Mouse (Mus musculus) forebrain, embryonic 11.5 days (tissue): ENCODE results near the gene Atic. TPM values are rescaled to one million over a fixed set of nuclear protein-coding genes. Genes with fewer than 3 reads are reported as not detected.

Source experiments
- ATAC-seq: fragments of 200-750 bp; cut with Nextera tagmentation; replicated peaks from 2 replicates; pipeline ENCODE4 v1.8.0; 2017; ENCODE audit warnings: moderate TSS enrichment; ENCODE audit not compliant: low FRiP score
- DNase-seq: peaks from one replicate; pipeline ENCODE4 v3.0.0-alpha.2; 2017; ENCODE audit warnings: low spot score
- H3K27ac ChIP-seq: fragments of 300-500 bp; sonication (generic); 2 replicates; pipeline ENCODE4 v1.5.1; 2014; ENCODE audit warnings: low read depth, low read length
- H3K27me3 ChIP-seq: fragments of 300-500 bp; sonication (generic); 2 replicates; pipeline ENCODE4 v1.6.1; 2014; ENCODE audit warnings: mild to moderate bottlenecking, low read length, mixed read lengths; ENCODE audit not compliant: control insufficient read depth, insufficient read depth
- H3K36me3 ChIP-seq: fragments of 300-500 bp; sonication (generic); 2 replicates; pipeline ENCODE4 v1.6.1; 2014; ENCODE audit warnings: mild to moderate bottlenecking, low read length, moderate library complexity, mixed read lengths; ENCODE audit not compliant: control insufficient read depth, insufficient read depth
- H3K4me1 ChIP-seq: fragments of 300-500 bp; sonication (generic); replicated peaks from 2 replicates; pipeline ENCODE4 v1.6.1; 2014; ENCODE audit warnings: low read length, mixed read lengths; ENCODE audit not compliant: control insufficient read depth, insufficient read depth
- H3K4me2 ChIP-seq: fragments of 300-500 bp; sonication (generic); 2 replicates; pipeline ENCODE4 v1.6.1; 2014; ENCODE audit warnings: low read depth, mild to moderate bottlenecking, low read length, moderate library complexity, mixed read lengths; ENCODE audit not compliant: severe bottlenecking
- H3K4me3 ChIP-seq: fragments of 300-500 bp; sonication (generic); 2 replicates; pipeline ENCODE4 v1.5.1; 2014; ENCODE audit warnings: low read depth, low read length
- H3K9ac ChIP-seq: fragments of 300-500 bp; sonication (generic); 2 replicates; pipeline ENCODE4 v1.6.1; 2014; ENCODE audit warnings: low read length
- H3K9me3 ChIP-seq: fragments of 300-500 bp; sonication (generic); 2 replicates; pipeline ENCODE4 v1.6.1; 2016; ENCODE audit warnings: low read length, mixed read lengths; ENCODE audit not compliant: control insufficient read depth
- WGBS: fragments of 180-500 bp; shearing (Covaris S2); extraction: QIAGEN DNeasy Blood & Tissue Kit; methylation state at CpG from one replicate; pipeline ENCODE4 v1.1.7; 2014; 5-methylcytosine and 5-hydroxymethylcytosine counted together
- polyA plus RNA-seq: library from polyadenylated mRNA; unstranded; fragments of >200 nt; fragmentation: Nextera tagmentation; extraction: Ambion mirVana; gene quantifications from 2 replicates; pipeline ENCODE4 v1.2.1, GENCODE M21; 2014

Atic gene
- polyA plus RNA-seq, 1 experiment from 2014 or later, result 31.2 TPM

GRCm38 (mm10) chr1:71609057-71609775 lies 52.3 kb downstream of the Atic start:
- H3K36me3 ChIP-seq, result peaks cover 26% of the 10 kb centered on the region; the same call in 1 of the 2 replicates
- ATAC-seq, result no peak

GRCm38 (mm10) chr1:71609916-71610315 lies 53.0 kb downstream of the Atic start:
- Histone ChIP-seq H3K9me3 (no peaks in the 10 kb centered on the region), H3K4me1 (peaks cover 4% of the 10 kb centered on the region; the same call in 1 of the 2 replicates), H3K9ac (no peak overlapping the region), H3K27ac (no peak overlapping the region), H3K4me2 (no peak overlapping the region), H3K27me3 (peaks cover 15% of the 10 kb centered on the region), H3K4me3 (no peak overlapping the region), H3K36me3 (peaks cover 24% of the 10 kb centered on the region; the same call in 1 of the 2 replicates)
- 92% methylated on average over 5 of the region's 5 CpGs for WGBS
- DNase-seq, result no peak
- ATAC-seq, result no peak

More at GRCm38 (mm10) chr1:71609057-71609775, 52.3 kb downstream of the Atic start:
- no peak overlapping the region for H3K4me2 ChIP-seq
- H3K9ac ChIP-seq, result no peak overlapping the region
- H3K4me3 ChIP-seq, result no peak overlapping the region
- DNase-seq, result no peak
- H3K27ac ChIP-seq, result no peak overlapping the region
- H3K27me3 ChIP-seq, result peaks cover 15% of the 10 kb centered on the region
- H3K4me1 ChIP-seq, result no peaks in the 10 kb centered on the region
- no peaks in the 10 kb centered on the region for H3K9me3 ChIP-seq
- WGBS, result 96% methylated on average over 37 of the region's 37 CpGs

GRCm38 (mm10) chr1:71612256-71612655 lies 55.3 kb downstream of the Atic start:
- WGBS, result 94% methylated on average over 21 of the region's 21 CpGs
- ATAC-seq, result no peak
- Histone ChIP-seq H3K27me3 (peaks cover 21% of the 10 kb centered on the region), H3K27ac (no peak overlapping the region), H3K36me3 (peaks cover 20% of the 10 kb centered on the region; the same call in 1 of the 2 replicates), H3K4me3 (no peak overlapping the region), H3K4me1 (peaks cover 5% of the 10 kb centered on the region; the same call in 1 of the 2 replicates), H3K9me3 (no peaks in the 10 kb centered on the region), H3K4me2 (no peak overlapping the region), H3K9ac (no peak overlapping the region)
- DNase-seq, result no peak

GRCm38 (mm10) chr1:71614545-71615246 lies 57.7 kb downstream of the Atic start:
- peak; percentile 89 for ATAC-seq
- no peak overlapping the region for H3K4me2 ChIP-seq
- H3K27me3 ChIP-seq, result peaks cover 24% of the 10 kb centered on the region
- peaks cover 17% of the 10 kb centered on the region; the same call in 1 of the 2 replicates for H3K36me3 ChIP-seq
- H3K9me3 ChIP-seq, result no peaks in the 10 kb centered on the region
- H3K4me3 ChIP-seq, result no peak overlapping the region
- peaks cover 5% of the 10 kb centered on the region; the same call in 1 of the 2 replicates for H3K4me1 ChIP-seq
- H3K9ac ChIP-seq, result no peak overlapping the region
- peak; percentile 55 for DNase-seq
- no peak overlapping the region for H3K27ac ChIP-seq
- WGBS, result 33% methylated on average over 8 of the region's 8 CpGs

- no peak overlapping the region for H3K27ac ChIP-seq
These were observed 64.6 kb downstream of the Atic start for GRCm38 (mm10) chr1:71621526-71621925.

GRCm38 (mm10) chr1:71623625-71624024 lies 66.7 kb downstream of the Atic start:
- H3K27me3 ChIP-seq, result no peaks in the 10 kb centered on the region
- H3K27ac ChIP-seq, result no peak overlapping the region
- no peak for ATAC-seq
- WGBS, result 95% methylated on average over 6 of the region's 6 CpGs
- no peaks in the 10 kb centered on the region for H3K4me1 ChIP-seq
- DNase-seq, result no peak
- H3K36me3 ChIP-seq, result peaks cover 4% of the 10 kb centered on the region
- H3K9me3 ChIP-seq, result no peaks in the 10 kb centered on the region
- no peak overlapping the region for H3K9ac ChIP-seq
- H3K4me2 ChIP-seq, result no peak overlapping the region
- H3K4me3 ChIP-seq, result no peak overlapping the region

More at GRCm38 (mm10) chr1:71621526-71621925, 64.6 kb downstream of the Atic start:
- Histone ChIP-seq H3K4me2 (no peak overlapping the region), H3K9ac (no peak overlapping the region), H3K9me3 (no peaks in the 10 kb centered on the region), H3K4me3 (no peak overlapping the region), H3K4me1 (no peaks in the 10 kb centered on the region), H3K36me3 (peaks cover 4% of the 10 kb centered on the region), H3K27me3 (peaks cover 7% of the 10 kb centered on the region; the same call in 1 of the 2 replicates)
- ATAC-seq (no peak), DNase-seq (no peak)
- WGBS, result 99% methylated on average over 2 of the region's 2 CpGs

Other genes starting within 250 kb of the Atic start
- not detected in 2 replicates for gene Abca12, start 142.2 kb upstream of the Atic start, polyA plus RNA-seq
- gene Fn1, start 96.0 kb downstream of the Atic start, polyA plus RNA-seq, result 110 and 120 TPM in 2 replicates